Mouse (Mus musculus): Measurements from ENCODE around the gene Ip6k1.

GRCm38 (mm10) chr9:108057262-108057562, 54.9 kb downstream of the Ip6k1 start:
- no peak for TF ChIP-seq CTCF (IDR thresholded peaks at IDR 0.05; ENCODE audit: low read depth)
- no peak for TF ChIP-seq EP300 (IDR thresholded peaks at IDR 0.05; ENCODE audit: low read depth)

Data from liver, embryonic 14.5 days (tissue).